Mouse (Mus musculus) embryonic facial prominence, embryonic 15.5 days (tissue): ENCODE measurements around the gene Mertk. TPM values are rescaled to one million over a fixed set of nuclear protein-coding genes. Genes with fewer than 3 reads are reported as not detected.

Experiments used
- ATAC-seq: fragments of 200-750 bp; cut with Nextera tagmentation; 2 replicates; pipeline ENCODE4 v1.8.0; 2017; ENCODE audit warnings: low read depth, moderate TSS enrichment; ENCODE audit not compliant: insufficient number of reproducible peaks, low FRiP score, low TSS enrichment
- H3K27ac ChIP-seq: fragments of 300-500 bp; sonication (generic); replicated peaks from 2 replicates; pipeline ENCODE4 v1.5.1; 2015; ENCODE audit warnings: mild to moderate bottlenecking, inconsistent platforms
- H3K27me3 ChIP-seq: fragments of 300-500 bp; sonication (generic); 2 replicates; pipeline ENCODE4 v1.6.1; 2015; ENCODE audit warnings: inconsistent platforms
- H3K36me3 ChIP-seq: fragments of 300-500 bp; sonication (generic); 2 replicates; pipeline ENCODE4 v1.6.1; 2015; ENCODE audit warnings: mild to moderate bottlenecking, inconsistent platforms
- H3K4me1 ChIP-seq: fragments of 300-500 bp; sonication (generic); 2 replicates; pipeline ENCODE4 v1.6.1; 2015; ENCODE audit warnings: inconsistent platforms
- H3K4me2 ChIP-seq: fragments of 300-500 bp; sonication (generic); replicated peaks from 2 replicates; pipeline ENCODE4 v1.6.1; 2015; ENCODE audit warnings: mild to moderate bottlenecking, inconsistent platforms
- H3K4me3 ChIP-seq: fragments of 300-500 bp; sonication (generic); replicated peaks from 2 replicates; pipeline ENCODE4 v1.5.1; 2015; ENCODE audit warnings: mild to moderate bottlenecking, inconsistent platforms
- H3K9ac ChIP-seq: fragments of 300-500 bp; sonication (generic); 2 replicates; pipeline ENCODE4 v1.6.1; 2015; ENCODE audit warnings: inconsistent platforms
- H3K9me3 ChIP-seq: fragments of 300-500 bp; sonication (generic); replicated peaks from 2 replicates; pipeline ENCODE4 v1.6.1; 2016; ENCODE audit warnings: inconsistent platforms
- WGBS: fragments of 180-500 bp; shearing (Covaris S2); methylation state at CpG from one replicate; pipeline ENCODE4 v1.1.7; 2015; 5-methylcytosine and 5-hydroxymethylcytosine counted together
- polyA plus RNA-seq: library from polyadenylated mRNA; unstranded; fragments of >200 nt; fragmentation: Nextera tagmentation; extraction: Ambion mirVana; gene quantifications from 2 replicates; pipeline ENCODE4 v1.2.1, GENCODE M21; 2015

Gene Mertk
- polyA plus RNA-seq, 1 experiment from 2014 or later: 10.2 TPM

GRCm38 (mm10) chr2:128738725-128739258 is 40.0 kb downstream of the Mertk start:
- Histone ChIP-seq H3K9me3 (no peaks in the 10 kb centered on the region), H3K4me1 (peaks cover 38% of the 10 kb centered on the region), H3K27me3 (no peaks in the 10 kb centered on the region), H3K4me3 (no peak overlapping the region), H3K9ac (no peak overlapping the region), H3K36me3 (no peaks in the 10 kb centered on the region; the same call in 1 of the 2 replicates), H3K27ac (peak overlapping the region; percentile 75), H3K4me2 (no peak overlapping the region)
- 55% methylated on average over 10 of the region's 10 CpGs for WGBS
- peak; percentile 71; the same call in 1 of the 2 replicates for ATAC-seq

GRCm38 (mm10) chr2:128745879-128746620 is 47.3 kb downstream of the Mertk start:
- ATAC-seq: no peak
- Histone ChIP-seq H3K4me1 (peaks cover 42% of the 10 kb centered on the region), H3K4me2 (no peak overlapping the region), H3K4me3 (no peak overlapping the region), H3K9ac (no peak overlapping the region), H3K27me3 (no peaks in the 10 kb centered on the region), H3K36me3 (peaks cover 4% of the 10 kb centered on the region), H3K27ac (peak overlapping the region; percentile 68), H3K9me3 (no peaks in the 10 kb centered on the region)
- 37% methylated on average over 12 of the region's 12 CpGs for WGBS

- ATAC-seq: no peak
- 63% methylated on average over 5 of the region's 5 CpGs for WGBS
- H3K9ac ChIP-seq: no peak overlapping the region
- no peaks in the 10 kb centered on the region for H3K9me3 ChIP-seq
- H3K27ac ChIP-seq: peak overlapping the region; percentile 68; the same call in 1 of the 2 replicates
- peaks cover 42% of the 10 kb centered on the region for H3K4me1 ChIP-seq
- H3K27me3 ChIP-seq: no peaks in the 10 kb centered on the region
- peaks cover 4% of the 10 kb centered on the region for H3K36me3 ChIP-seq
- no peak overlapping the region for H3K4me3 ChIP-seq
- no peak overlapping the region for H3K4me2 ChIP-seq
These were observed 47.9 kb downstream of the Mertk start for GRCm38 (mm10) chr2:128746621-128747151.

GRCm38 (mm10) chr2:128747433-128748028 is 48.8 kb downstream of the Mertk start:
- 70% methylated on average over 8 of the region's 8 CpGs for WGBS
- H3K9ac ChIP-seq: no peak overlapping the region
- H3K36me3 ChIP-seq: peaks cover 8% of the 10 kb centered on the region
- peak overlapping the region; percentile 68; the same call in 1 of the 2 replicates for H3K27ac ChIP-seq
- no peak for ATAC-seq
- H3K27me3 ChIP-seq: no peaks in the 10 kb centered on the region
- H3K4me3 ChIP-seq: no peak overlapping the region
- peaks cover 42% of the 10 kb centered on the region for H3K4me1 ChIP-seq
- H3K9me3 ChIP-seq: no peaks in the 10 kb centered on the region
- H3K4me2 ChIP-seq: no peak overlapping the region

GRCm38 (mm10) chr2:128748171-128748570 is 49.4 kb downstream of the Mertk start:
- Histone ChIP-seq H3K36me3 (peaks cover 8% of the 10 kb centered on the region; the same call in 1 of the 2 replicates), H3K27me3 (no peaks in the 10 kb centered on the region), H3K4me3 (no peak overlapping the region), H3K27ac (no peak overlapping the region), H3K4me2 (no peak overlapping the region), H3K9ac (no peak overlapping the region), H3K9me3 (no peaks in the 10 kb centered on the region), H3K4me1 (peaks cover 42% of the 10 kb centered on the region)
- 57% methylated on average over 6 of the region's 6 CpGs for WGBS
- ATAC-seq: no peak

- no peak for ATAC-seq
- peaks cover 18% of the 10 kb centered on the region for H3K4me1 ChIP-seq
- H3K9ac ChIP-seq: no peak overlapping the region
- peaks cover 11% of the 10 kb centered on the region; the same call in 1 of the 2 replicates for H3K36me3 ChIP-seq
- H3K9me3 ChIP-seq: no peaks in the 10 kb centered on the region
- H3K4me3 ChIP-seq: no peak overlapping the region
- WGBS: 72% methylated on average over 6 of the region's 6 CpGs
- H3K4me2 ChIP-seq: no peak overlapping the region
- no peak overlapping the region for H3K27ac ChIP-seq
- H3K27me3 ChIP-seq: no peaks in the 10 kb centered on the region
These were observed 52.3 kb downstream of the Mertk start for GRCm38 (mm10) chr2:128751030-128751429.

- 33% methylated on average over 6 of the region's 6 CpGs for whole genome bisulfite sequencing
- H3K4me3 ChIP-seq: no peak overlapping the region
- H3K27me3 ChIP-seq: no peaks in the 10 kb centered on the region
- H3K4me2 ChIP-seq: no peak overlapping the region
- peaks cover 20% of the 10 kb centered on the region; the same call in 1 of the 2 replicates for H3K36me3 ChIP-seq
- no peak overlapping the region for H3K27ac ChIP-seq
- no peaks in the 10 kb centered on the region; the same call in 1 of the 2 replicates for H3K4me1 ChIP-seq
- no peaks in the 10 kb centered on the region for H3K9me3 ChIP-seq
- ATAC-seq: no peak
- H3K9ac ChIP-seq: no peak overlapping the region
These were observed 54.6 kb downstream of the Mertk start for GRCm38 (mm10) chr2:128753295-128753873.

GRCm38 (mm10) chr2:128755149-128755691 is 56.5 kb downstream of the Mertk start:
- no peak overlapping the region for H3K27ac ChIP-seq
- H3K4me2 ChIP-seq: no peak overlapping the region
- peaks cover 20% of the 10 kb centered on the region; the same call in 1 of the 2 replicates for H3K36me3 ChIP-seq
- WGBS: 77% methylated on average over 4 of the region's 4 CpGs
- no peaks in the 10 kb centered on the region for H3K9me3 ChIP-seq
- no peak overlapping the region for H3K9ac ChIP-seq
- H3K4me1 ChIP-seq: no peaks in the 10 kb centered on the region; the same call in 1 of the 2 replicates
- no peaks in the 10 kb centered on the region for H3K27me3 ChIP-seq
- no peak for ATAC-seq
- H3K4me3 ChIP-seq: no peak overlapping the region

- Histone ChIP-seq H3K4me1 (no peaks in the 10 kb centered on the region; the same call in 1 of the 2 replicates), H3K27ac (no peak overlapping the region), H3K9me3 (no peaks in the 10 kb centered on the region), H3K4me3 (no peak overlapping the region), H3K4me2 (no peak overlapping the region), H3K27me3 (no peaks in the 10 kb centered on the region), H3K36me3 (peaks cover 37% of the 10 kb centered on the region), H3K9ac (no peak overlapping the region)
- WGBS: 48% methylated on average over 10 of the region's 10 CpGs
- no peak for ATAC-seq
These were observed 60.1 kb downstream of the Mertk start for GRCm38 (mm10) chr2:128758724-128759340.

GRCm38 (mm10) chr2:128762008-128762407 is 63.3 kb downstream of the Mertk start:
- Histone ChIP-seq H3K27ac (no peak overlapping the region), H3K4me1 (no peaks in the 10 kb centered on the region), H3K4me2 (no peak overlapping the region), H3K9ac (no peak overlapping the region), H3K4me3 (no peak overlapping the region), H3K36me3 (peaks cover 39% of the 10 kb centered on the region), H3K9me3 (no peaks in the 10 kb centered on the region), H3K27me3 (no peaks in the 10 kb centered on the region)
- ATAC-seq: no peak
- 94% methylated on average over 9 of the region's 9 CpGs for WGBS
